Mouse (Mus musculus): ENCODE measurements around the gene Olfr1265.

DNA sequence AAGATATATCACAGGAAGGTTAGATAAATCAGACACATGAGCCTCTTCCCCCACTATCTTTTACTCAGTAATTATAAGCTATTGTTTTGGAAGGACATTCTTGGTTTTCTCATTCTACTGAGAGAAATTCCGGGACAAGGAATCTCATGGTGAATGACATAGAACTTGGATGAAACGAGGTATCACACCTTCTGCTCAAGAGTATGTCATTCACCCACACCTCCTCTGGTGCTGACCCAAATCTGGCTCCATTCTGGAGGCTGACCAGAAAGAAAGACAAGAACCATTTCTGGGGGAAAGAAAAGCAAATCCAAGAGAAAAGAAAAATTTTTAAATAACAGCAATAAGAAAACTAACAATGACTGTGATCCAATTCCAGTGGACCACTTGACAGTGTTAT lies 34.9 kb downstream of the Olfr1265 start:
- TF ChIP-seq CTCF (IDR thresholded peaks at IDR 0.05; ENCODE audit: borderline replicate concordance, insufficient read depth, low read length) (no peak), POLR2A (IDR thresholded peaks at IDR 0.05; ENCODE audit: low read depth, low read length) (no peak)

Measured in embryonic fibroblast, embryonic 13.5 days (primary cell).